In genomic region chr1:59579327-59579726, GRCm38 (mm10) we compare ENCODE assay signal across 11 mouse cellular contexts.
DNase-seq lines count a peak whose midpoint lies in the region; ATAC-seq and TF ChIP-seq lines count a peak whose summit lies in the region.
"Had no signal": no experiment of that assay in that cellular context is flagged by ENCODE, and none has a peak within 500 bp of the region (broad histone marks: within the 10 kb centered on the region; RNA-seq: fewer than 3 reads in every experiment).

No protein-coding gene starts in this region.

- H3K4me2 ChIP-seq in intestine, embryonic 14.5 days (ENCODE audit: low read length): peak overlapping the region; percentile 18; the same call in 1 of the 2 replicates
- H3K4me2 ChIP-seq in intestine, postnatal 0 days (replicated peaks; ENCODE audit: low read depth): no peak overlapping the region
- H3K4me2 ChIP-seq: embryonic facial prominence, embryonic 15.5 days; midbrain, embryonic 12.5 days; neural tube, embryonic 12.5 days had no signal

- ATAC-seq in intestine, embryonic 14.5 days (replicated peaks; ENCODE audit: low FRiP score, low TSS enrichment, low read depth): no peak
- no peak for ATAC-seq in intestine, postnatal 0 days

- H3K36me3 ChIP-seq in intestine, embryonic 14.5 days (ENCODE audit: control insufficient read depth, insufficient read depth, low read length): no peaks in the 10 kb centered on the region
- H3K36me3 ChIP-seq in intestine, postnatal 0 days (ENCODE audit: control insufficient read depth, insufficient read depth): no peaks in the 10 kb centered on the region
- H3K36me3 ChIP-seq: embryonic facial prominence, embryonic 15.5 days; midbrain, embryonic 12.5 days; neural tube, embryonic 12.5 days had no signal

- peaks cover 30% of the 10 kb centered on the region for H3K4me1 ChIP-seq in intestine, embryonic 14.5 days (replicated peaks; ENCODE audit: control insufficient read depth, insufficient read depth, low read length)
- 0 out of 2 replicates have a peak, but pooled peaks cover 6% of the 10 kb centered on the region for H3K4me1 ChIP-seq in intestine, postnatal 0 days (replicated peaks; ENCODE audit: control insufficient read depth, insufficient read depth, low read length)

- no peaks in the 10 kb centered on the region for H3K27me3 ChIP-seq in intestine, embryonic 14.5 days (replicated peaks; ENCODE audit: control insufficient read depth, insufficient read depth, low read length)
- H3K27me3 ChIP-seq in intestine, postnatal 0 days (replicated peaks; ENCODE audit: control insufficient read depth, insufficient read depth, low read length): no peaks in the 10 kb centered on the region
- H3K27me3 ChIP-seq: embryonic facial prominence, embryonic 15.5 days; neural tube, embryonic 12.5 days had no signal

- DNase-seq in intestine, embryonic 14.5 days (ENCODE audit: low spot score): no peak
- peak; percentile 64 to 66 for DNase-seq in cerebellum, adult 18-20 months
- DNase-seq in cerebellum, postnatal 36 days: peak; percentile 60 to 63
- DNase-seq in mesoderm, embryonic 11.5 days (ENCODE audit: low read depth, low spot score): peak; percentile 45
- DNase-seq in left cerebral cortex, adult 2 months (ENCODE audit: extremely low spot score in 1 of 2, low spot score in 2 of 2): no peak
- DNase-seq in testis, postnatal 14 days (ENCODE audit: low spot score): no peak
- no peak for DNase-seq in layer of hippocampus, adult 8-10 months (ENCODE audit: low spot score in 2 of 2)

- WGBS in intestine, embryonic 14.5 days: 28% methylated on average over 5 of the region's 5 CpGs
- WGBS in intestine, postnatal 0 days: 47% methylated on average over 5 of the region's 5 CpGs

- H3K9me3 ChIP-seq in intestine, embryonic 14.5 days (ENCODE audit: control insufficient read depth, low read length): no peaks in the 10 kb centered on the region
- H3K9me3 ChIP-seq in intestine, postnatal 0 days (ENCODE audit: control insufficient read depth): no peaks in the 10 kb centered on the region
- H3K9me3 ChIP-seq: embryonic facial prominence, embryonic 15.5 days; midbrain, embryonic 12.5 days; neural tube, embryonic 12.5 days had no signal

- H3K27ac ChIP-seq in intestine, embryonic 14.5 days (ENCODE audit: low read depth): peak overlapping the region; percentile 71
- no peak overlapping the region for H3K27ac ChIP-seq in intestine, postnatal 0 days (ENCODE audit: low read depth, low read length)
- no peak overlapping the region for H3K27ac ChIP-seq in left cerebral cortex, adult 2 months
- H3K27ac ChIP-seq: embryonic facial prominence, embryonic 15.5 days; midbrain, embryonic 12.5 days; neural tube, embryonic 12.5 days had no signal

- intact Hi-C loops in left cerebral cortex, adult 2 months (cut with DNase I): no loop called here

- no peak for TF ChIP-seq CTCF in intestine, postnatal 0 days (IDR thresholded peaks at IDR 0.05; ENCODE audit: low read depth)
- no peak for TF ChIP-seq CTCF in left cerebral cortex, adult 2 months (IDR thresholded peaks at IDR 0.05)

- H3K9ac ChIP-seq in intestine, embryonic 14.5 days (ENCODE audit: low read length): no peak overlapping the region
- no peak overlapping the region for H3K9ac ChIP-seq in intestine, postnatal 0 days (ENCODE audit: low read depth, low read length)
- H3K9ac ChIP-seq: embryonic facial prominence, embryonic 15.5 days; midbrain, embryonic 12.5 days; neural tube, embryonic 12.5 days had no signal

- no peak overlapping the region for H3K4me3 ChIP-seq in intestine, embryonic 14.5 days (ENCODE audit: low read depth, low read length)
- H3K4me3 ChIP-seq in intestine, postnatal 0 days (ENCODE audit: low read depth, low read length): no peak overlapping the region
- no peak overlapping the region for H3K4me3 ChIP-seq in left cerebral cortex, adult 2 months
- H3K4me3 ChIP-seq: embryonic facial prominence, embryonic 15.5 days; midbrain, embryonic 12.5 days; neural tube, embryonic 12.5 days had no signal

Comparison
In these comparisons a context has a peak if more than half of its experiments do, and no peak if none do; other contexts are left out.
1. DNase-seq: peak in cerebellum, adult 18-20 months (2 of 2), cerebellum, postnatal 36 days (2 of 2) and mesoderm, embryonic 11.5 days (single experiment); none in intestine, embryonic 14.5 days (single experiment), left cerebral cortex, adult 2 months (0 of 2), testis, postnatal 14 days (single experiment) and layer of hippocampus, adult 8-10 months (0 of 2).